Mouse (Mus musculus): ENCODE measurements around the gene Tpm3. TPM values are rescaled to one million over a fixed set of nuclear protein-coding genes. Genes with fewer than 3 reads are reported as not detected.

Gene Tpm3
- polyA plus RNA-seq, 1 experiment = 305 TPM

GRCm38 (mm10) chr3:90139962-90140361 is 67.5 kb downstream of the Tpm3 start:
- no peak overlapping the region for H3K27ac ChIP-seq (ENCODE audit: insufficient read depth, low read length)
- H3K9ac ChIP-seq (ENCODE audit: low read depth, poor library complexity, severe bottlenecking) = no peak overlapping the region
- H3K36me3 ChIP-seq (ENCODE audit: control insufficient read depth, insufficient read depth, low read length, poor library complexity, severe bottlenecking) = no peaks in the 10 kb centered on the region
- TF ChIP-seq POLR2A (IDR thresholded peaks at IDR 0.05; ENCODE audit: insufficient read depth, low read length) = no peak
- TF ChIP-seq CTCF (IDR thresholded peaks at IDR 0.05; ENCODE audit: low read depth, low read length) = no peak
- no peak for TF ChIP-seq EP300 (IDR thresholded peaks at IDR 0.05; ENCODE audit: insufficient read depth, low read depth, low read length)
- H3K4me3 ChIP-seq (ENCODE audit: low read depth, low read length) = no peak overlapping the region
- no peaks in the 10 kb centered on the region for H3K9me3 ChIP-seq (replicated peaks; ENCODE audit: control insufficient read depth, insufficient read depth, low read length, poor library complexity, severe bottlenecking)
- H3K4me1 ChIP-seq (ENCODE audit: control insufficient read depth, insufficient read depth, low read length) = no peaks in the 10 kb centered on the region
- H3K27me3 ChIP-seq (ENCODE audit: control insufficient read depth, insufficient read depth, low read length, poor library complexity, severe bottlenecking) = no peaks in the 10 kb centered on the region

- Histone ChIP-seq H3K4me1 (ENCODE audit: control insufficient read depth, insufficient read depth, low read length) (no peaks in the 10 kb centered on the region), H3K27me3 (ENCODE audit: control insufficient read depth, insufficient read depth, low read length, poor library complexity, severe bottlenecking) (no peaks in the 10 kb centered on the region), H3K36me3 (ENCODE audit: control insufficient read depth, insufficient read depth, low read length, poor library complexity, severe bottlenecking) (no peaks in the 10 kb centered on the region; the same call in 1 of the 2 replicates), H3K4me3 (ENCODE audit: low read depth, low read length) (no peak overlapping the region), H3K9me3 (replicated peaks; ENCODE audit: control insufficient read depth, insufficient read depth, low read length, poor library complexity, severe bottlenecking) (no peaks in the 10 kb centered on the region), H3K27ac (ENCODE audit: insufficient read depth, low read length) (no peak overlapping the region), H3K9ac (ENCODE audit: low read depth, poor library complexity, severe bottlenecking) (no peak overlapping the region)
- TF ChIP-seq CTCF (IDR thresholded peaks at IDR 0.05; ENCODE audit: low read depth, low read length) = no peak
- no peak for TF ChIP-seq EP300 (IDR thresholded peaks at IDR 0.05; ENCODE audit: insufficient read depth, low read depth, low read length)
Observed at GRCm38 (mm10) chr3:90145461-90145860, 73.0 kb downstream of the Tpm3 start.

GRCm38 (mm10) chr3:90146651-90147050 is 74.2 kb downstream of the Tpm3 start:
- Histone ChIP-seq H3K9ac (ENCODE audit: low read depth, poor library complexity, severe bottlenecking) (no peak overlapping the region), H3K27ac (ENCODE audit: insufficient read depth, low read length) (no peak overlapping the region), H3K4me1 (ENCODE audit: control insufficient read depth, insufficient read depth, low read length) (no peaks in the 10 kb centered on the region), H3K9me3 (replicated peaks; ENCODE audit: control insufficient read depth, insufficient read depth, low read length, poor library complexity, severe bottlenecking) (no peaks in the 10 kb centered on the region), H3K4me3 (ENCODE audit: low read depth, low read length) (no peak overlapping the region), H3K36me3 (ENCODE audit: control insufficient read depth, insufficient read depth, low read length, poor library complexity, severe bottlenecking) (no peaks in the 10 kb centered on the region; the same call in 1 of the 2 replicates), H3K27me3 (ENCODE audit: control insufficient read depth, insufficient read depth, low read length, poor library complexity, severe bottlenecking) (no peaks in the 10 kb centered on the region)
- no peak for TF ChIP-seq EP300 (IDR thresholded peaks at IDR 0.05; ENCODE audit: insufficient read depth, low read depth, low read length)
- no peak for TF ChIP-seq CTCF (IDR thresholded peaks at IDR 0.05; ENCODE audit: low read depth, low read length)
- no peak for TF ChIP-seq POLR2A (IDR thresholded peaks at IDR 0.05; ENCODE audit: insufficient read depth, low read length)

Other genes with a start within 250 kb of the Tpm3 start
- gene She, start 241.3 kb upstream of the Tpm3 start, polyA plus RNA-seq (2011; ENCODE audit: insufficient read depth, insufficient read length, low read depth, missing spikeins) = 4.2 and 4.4 TPM in 2 replicates
- gene Il6ra, start 159.5 kb upstream of the Tpm3 start, polyA plus RNA-seq (2011; ENCODE audit: insufficient read depth, insufficient read length, low read depth, missing spikeins) = 0.84 and 0.97 TPM in 2 replicates
- gene Atp8b2, start 109.1 kb upstream of the Tpm3 start, polyA plus RNA-seq (2011; ENCODE audit: insufficient read depth, insufficient read length, low read depth, missing spikeins) = 26.8 and 32.1 TPM in 2 replicates
- 169 and 170 TPM in 2 replicates for gene Hax1, start 73.9 kb upstream of the Tpm3 start, polyA plus RNA-seq (2011; ENCODE audit: insufficient read depth, insufficient read length, low read depth, missing spikeins)
- gene 4933434E20Rik, start 21.0 kb upstream of the Tpm3 start, polyA plus RNA-seq (2011; ENCODE audit: insufficient read depth, insufficient read length, low read depth, missing spikeins) = 67.1 and 67.6 TPM in 2 replicates
- 414 and 432 TPM in 2 replicates for gene Ubap2l, start 20.0 kb upstream of the Tpm3 start, polyA plus RNA-seq (2011; ENCODE audit: insufficient read depth, insufficient read length, low read depth, missing spikeins)
- 0.73 and 0.81 TPM in 2 replicates for gene Nup210l, start 31.5 kb downstream of the Tpm3 start, polyA plus RNA-seq (2011; ENCODE audit: insufficient read depth, insufficient read length, low read depth, missing spikeins)
- gene Rps27, start 141.0 kb downstream of the Tpm3 start, polyA plus RNA-seq (2011; ENCODE audit: insufficient read depth, insufficient read length, low read depth, missing spikeins) = 28.1 and 44.0 TPM in 2 replicates
- gene Rab13, start 141.0 kb downstream of the Tpm3 start, polyA plus RNA-seq (2011; ENCODE audit: insufficient read depth, insufficient read length, low read depth, missing spikeins) = 8.0 and 12.4 TPM in 2 replicates
- gene Jtb, start 158.9 kb downstream of the Tpm3 start, polyA plus RNA-seq (2011; ENCODE audit: insufficient read depth, insufficient read length, low read depth, missing spikeins) = 23.7 and 24.5 TPM in 2 replicates
- gene Creb3l4, start 170.9 kb downstream of the Tpm3 start, polyA plus RNA-seq (2011; ENCODE audit: insufficient read depth, insufficient read length, low read depth, missing spikeins) = 3.7 and 4.6 TPM in 2 replicates
- gene Slc39a1, start 175.5 kb downstream of the Tpm3 start, polyA plus RNA-seq (2011; ENCODE audit: insufficient read depth, insufficient read length, low read depth, missing spikeins) = 60.5 and 62.4 TPM in 2 replicates
- gene Crtc2, start 181.5 kb downstream of the Tpm3 start, polyA plus RNA-seq (2011; ENCODE audit: insufficient read depth, insufficient read length, low read depth, missing spikeins) = 32.4 and 34.6 TPM in 2 replicates
- 12.3 and 12.8 TPM in 2 replicates for gene Dennd4b, start 192.5 kb downstream of the Tpm3 start, polyA plus RNA-seq (2011; ENCODE audit: insufficient read depth, insufficient read length, low read depth, missing spikeins)
- 59.0 and 66.1 TPM in 2 replicates for gene Gatad2b, start 220.5 kb downstream of the Tpm3 start, polyA plus RNA-seq (2011; ENCODE audit: insufficient read depth, insufficient read length, low read depth, missing spikeins)